Comparison of ENCODE assay signal across 12 mouse cellular contexts in the genomic region with DNA sequence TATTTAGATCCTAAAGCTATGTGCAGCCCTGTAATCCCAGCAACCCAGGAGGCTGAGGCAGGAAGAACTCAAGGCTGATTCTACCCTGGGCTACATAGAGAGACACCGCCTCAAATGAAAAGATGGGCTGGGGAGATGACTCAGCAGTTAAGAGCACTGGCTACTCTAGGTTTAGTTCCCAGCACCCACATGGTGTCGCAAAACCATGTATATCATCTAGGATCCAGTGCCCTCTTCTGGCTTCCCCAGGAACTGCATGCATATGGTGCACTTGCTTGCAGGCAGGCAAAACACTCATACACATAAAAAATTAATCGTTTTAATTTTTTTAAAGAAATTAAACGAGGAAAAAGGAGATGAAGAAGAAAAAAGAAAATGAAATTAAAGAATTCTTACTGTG. TPM values are rescaled to one million over a fixed set of nuclear protein-coding genes. Genes with fewer than 3 reads are reported as not detected.
DNase-seq lines count a peak whose midpoint lies in the region; ATAC-seq and TF ChIP-seq lines count a peak whose summit lies in the region.
"Had no signal": no experiment of that assay in that cellular context is flagged by ENCODE, and none has a peak within 500 bp of the region (broad histone marks: within the 10 kb centered on the region; RNA-seq: fewer than 3 reads in every experiment).

No protein-coding gene starts in this region.

- no peak overlapping the region for H3K27ac ChIP-seq in intestine, postnatal 0 days (ENCODE audit: low read depth, low read length)
- H3K27ac ChIP-seq in intestine, embryonic 16.5 days (ENCODE audit: low read length): no peak overlapping the region
- peak overlapping the region; percentile 64 for H3K27ac ChIP-seq in ES-Bruce4 (ENCODE audit: insufficient read depth, low read length)
- no peak overlapping the region for H3K27ac ChIP-seq in liver, postnatal 0 days (ENCODE audit: low read depth)
- no peak overlapping the region for H3K27ac ChIP-seq in forebrain, embryonic 14.5 days (ENCODE audit: low read depth, low read length)
- no peak overlapping the region for H3K27ac ChIP-seq in left cerebral cortex, adult 2 months
- H3K27ac ChIP-seq: heart, embryonic 10.5 days; intestine, embryonic 15.5 days; limb, embryonic 10.5 days; midbrain, embryonic 12.5 days had no signal

- peak; percentile 49 for TF ChIP-seq CTCF in intestine, postnatal 0 days (IDR thresholded peaks at IDR 0.05; ENCODE audit: low read depth)
- TF ChIP-seq CTCF in ES-Bruce4 (IDR thresholded peaks at IDR 0.05; ENCODE audit: low read depth, low read length): peak; percentile 65
- peak; percentile 59 for TF ChIP-seq CTCF in liver, postnatal 0 days (IDR thresholded peaks at IDR 0.05; ENCODE audit: low read depth)
- TF ChIP-seq CTCF in left cerebral cortex, adult 2 months (IDR thresholded peaks at IDR 0.05): no peak; the same call in none of the 2 replicates

- no peaks in the 10 kb centered on the region for H3K27me3 ChIP-seq in intestine, postnatal 0 days (replicated peaks; ENCODE audit: control insufficient read depth, insufficient read depth, low read length)
- H3K27me3 ChIP-seq in intestine, embryonic 16.5 days (replicated peaks; ENCODE audit: control insufficient read depth, insufficient read depth, low read length): no peaks in the 10 kb centered on the region
- no peaks in the 10 kb centered on the region for H3K27me3 ChIP-seq in ES-Bruce4 (ENCODE audit: control insufficient read depth, insufficient read depth, low read length, poor library complexity, severe bottlenecking)
- no peaks in the 10 kb centered on the region for H3K27me3 ChIP-seq in liver, postnatal 0 days (ENCODE audit: insufficient read depth, low read length)
- H3K27me3 ChIP-seq in forebrain, embryonic 14.5 days (replicated peaks; ENCODE audit: control insufficient read depth, insufficient read depth, low read length): no peaks in the 10 kb centered on the region
- H3K27me3 ChIP-seq: intestine, embryonic 15.5 days; midbrain, embryonic 12.5 days had no signal

- H3K4me3 ChIP-seq in intestine, postnatal 0 days (ENCODE audit: low read depth, low read length): no peak overlapping the region
- H3K4me3 ChIP-seq in intestine, embryonic 16.5 days (ENCODE audit: low read length): no peak overlapping the region
- H3K4me3 ChIP-seq in ES-Bruce4 (ENCODE audit: low read depth, low read length): no peak overlapping the region
- no peak overlapping the region for H3K4me3 ChIP-seq in liver, postnatal 0 days (ENCODE audit: low read depth, low read length)
- no peak overlapping the region for H3K4me3 ChIP-seq in forebrain, embryonic 14.5 days (ENCODE audit: low read depth, low read length)
- H3K4me3 ChIP-seq in left cerebral cortex, adult 2 months: no peak overlapping the region
- H3K4me3 ChIP-seq: heart, embryonic 10.5 days; intestine, embryonic 15.5 days; limb, embryonic 10.5 days; midbrain, embryonic 12.5 days had no signal

- H3K9ac ChIP-seq in intestine, postnatal 0 days (ENCODE audit: low read depth, low read length): no peak overlapping the region
- H3K9ac ChIP-seq in intestine, embryonic 16.5 days (ENCODE audit: low read depth, low read length): no peak overlapping the region
- H3K9ac ChIP-seq in ES-Bruce4 (ENCODE audit: low read depth, poor library complexity, severe bottlenecking): no peak overlapping the region
- no peak overlapping the region for H3K9ac ChIP-seq in liver, postnatal 0 days (replicated peaks)
- no peak overlapping the region for H3K9ac ChIP-seq in forebrain, embryonic 14.5 days (ENCODE audit: low read length)
- H3K9ac ChIP-seq: intestine, embryonic 15.5 days; midbrain, embryonic 12.5 days had no signal

- no peak for ATAC-seq in intestine, postnatal 0 days
- ATAC-seq in intestine, embryonic 16.5 days: no peak
- ATAC-seq in liver, postnatal 0 days: no peak
- ATAC-seq in forebrain, embryonic 14.5 days: no peak
- ATAC-seq: intestine, embryonic 15.5 days had no signal

- intact Hi-C loops in left cerebral cortex, adult 2 months (cut with DNase I): no loop called here

- DNase-seq in 3T3-L1 (ENCODE audit: low read depth, low spot score): peak; percentile 42
- no peak for DNase-seq in liver, postnatal 0 days
- DNase-seq in urinary bladder, postnatal 25 days (ENCODE audit: low spot score): no peak
- DNase-seq in forebrain, embryonic 14.5 days (ENCODE audit: low spot score): no peak
- DNase-seq in left cerebral cortex, adult 2 months (ENCODE audit: extremely low spot score in 1 of 2, low spot score in 2 of 2): no peak

- TF ChIP-seq POLR2A in ES-Bruce4 (IDR thresholded peaks at IDR 0.05; ENCODE audit: insufficient read depth, low read length): no peak

- TF ChIP-seq EP300 in ES-Bruce4 (IDR thresholded peaks at IDR 0.05; ENCODE audit: insufficient read depth, low read depth, low read length): peak; percentile 59; the same call in 1 of the 2 replicates
- no peak for TF ChIP-seq EP300 in liver, postnatal 0 days (IDR thresholded peaks at IDR 0.05; ENCODE audit: low read depth)

- WGBS in intestine, postnatal 0 days: 92% methylated on average over 4 of the region's 4 CpGs
- WGBS in intestine, embryonic 16.5 days: 91% methylated on average over 4 of the region's 4 CpGs
- WGBS in liver, postnatal 0 days (ENCODE audit: insufficient replicate concordance): 77% methylated on average over 4 of the region's 4 CpGs
- WGBS in forebrain, embryonic 14.5 days: 81% methylated on average over 4 of the region's 4 CpGs

- no peaks in the 10 kb centered on the region for H3K36me3 ChIP-seq in intestine, postnatal 0 days (ENCODE audit: control insufficient read depth, insufficient read depth)
- H3K36me3 ChIP-seq in intestine, embryonic 16.5 days (ENCODE audit: control insufficient read depth, insufficient read depth, low read length): no peaks in the 10 kb centered on the region
- H3K36me3 ChIP-seq in ES-Bruce4 (ENCODE audit: control insufficient read depth, insufficient read depth, low read length, poor library complexity, severe bottlenecking): no peaks in the 10 kb centered on the region
- H3K36me3 ChIP-seq in liver, postnatal 0 days (replicated peaks; ENCODE audit: insufficient read depth, low read length): no peaks in the 10 kb centered on the region
- no peaks in the 10 kb centered on the region for H3K36me3 ChIP-seq in forebrain, embryonic 14.5 days (ENCODE audit: control insufficient read depth, insufficient read depth, low read length)
- H3K36me3 ChIP-seq: heart, embryonic 10.5 days; intestine, embryonic 15.5 days; limb, embryonic 10.5 days; midbrain, embryonic 12.5 days had no signal

- no peaks in the 10 kb centered on the region for H3K4me1 ChIP-seq in intestine, postnatal 0 days (replicated peaks; ENCODE audit: control insufficient read depth, insufficient read depth, low read length)
- H3K4me1 ChIP-seq in intestine, embryonic 16.5 days (ENCODE audit: control insufficient read depth, insufficient read depth, low read length): no peaks in the 10 kb centered on the region
- no peaks in the 10 kb centered on the region for H3K4me1 ChIP-seq in ES-Bruce4 (ENCODE audit: control insufficient read depth, insufficient read depth, low read length)
- no peaks in the 10 kb centered on the region for H3K4me1 ChIP-seq in liver, postnatal 0 days (ENCODE audit: insufficient read depth)
- H3K4me1 ChIP-seq in forebrain, embryonic 14.5 days (ENCODE audit: control insufficient read depth, insufficient read depth, low read length): 0 out of 2 replicates have a peak, but pooled peaks cover 2% of the 10 kb centered on the region
- H3K4me1 ChIP-seq: heart, embryonic 10.5 days; intestine, embryonic 15.5 days had no signal

- H3K4me2 ChIP-seq in intestine, postnatal 0 days (replicated peaks; ENCODE audit: low read depth): no peak overlapping the region
- H3K4me2 ChIP-seq in intestine, embryonic 16.5 days (ENCODE audit: low read depth, low read length): no peak overlapping the region
- H3K4me2 ChIP-seq in liver, postnatal 0 days (ENCODE audit: low read depth, low read length): no peak overlapping the region
- H3K4me2 ChIP-seq in forebrain, embryonic 14.5 days (ENCODE audit: low read length): no peak overlapping the region
- H3K4me2 ChIP-seq: intestine, embryonic 15.5 days; midbrain, embryonic 12.5 days had no signal

- H3K9me3 ChIP-seq in intestine, postnatal 0 days (ENCODE audit: control insufficient read depth): no peaks in the 10 kb centered on the region
- no peaks in the 10 kb centered on the region for H3K9me3 ChIP-seq in intestine, embryonic 16.5 days (ENCODE audit: control insufficient read depth, low read length)
- no peaks in the 10 kb centered on the region for H3K9me3 ChIP-seq in ES-Bruce4 (replicated peaks; ENCODE audit: control insufficient read depth, insufficient read depth, low read length, poor library complexity, severe bottlenecking)
- no peaks in the 10 kb centered on the region for H3K9me3 ChIP-seq in liver, postnatal 0 days (ENCODE audit: low read length)
- no peaks in the 10 kb centered on the region for H3K9me3 ChIP-seq in forebrain, embryonic 14.5 days (replicated peaks; ENCODE audit: control insufficient read depth, low read length)
- H3K9me3 ChIP-seq: heart, embryonic 10.5 days; intestine, embryonic 15.5 days; limb, embryonic 10.5 days; midbrain, embryonic 12.5 days had no signal

RNA-seq across cellular contexts. Expression of a gene that starts 23.7 kb away (rescaled TPM):
- polyA plus RNA-seq in intestine, postnatal 0 days (2015; fragmentation: Nextera tagmentation; extraction: Ambion mirVana): 40.3 and 45.4 TPM in 2 replicates
- 39.2 and 42.9 TPM in 2 replicates for polyA plus RNA-seq in intestine, embryonic 16.5 days (2015; fragmentation: Nextera tagmentation; extraction: Ambion mirVana)
- polyA plus RNA-seq in ES-Bruce4 (2011; ENCODE audit: insufficient read depth, insufficient read length, low read depth, missing spikeins): 42.9 and 43.0 TPM in 2 replicates
- polyA plus RNA-seq in liver, postnatal 0 days (2015; fragmentation: Nextera tagmentation; extraction: Ambion mirVana): 25.1 and 25.3 TPM in 2 replicates
- polyA plus RNA-seq in forebrain, embryonic 14.5 days (2014; fragmentation: Nextera tagmentation; extraction: Ambion mirVana): 5.7 and 7.3 TPM in 2 replicates
- 10 to 100 TPM in 1 of 2 experiments, 1 to 10 TPM in 1; 8.9 to 10.5 TPM for total RNA-seq in left cerebral cortex, adult 2 months (2021)
